Mouse (Mus musculus) heart, adult 2 months (tissue): ENCODE data around the gene Thoc5.

Source experiments
- CTCF ChIP-seq: fragments of 200-600 bp; IDR thresholded peaks from 2 replicates; pipeline ENCODE4 v1.8.1; 2022; ENCODE audit warnings: antibody characterized with exemption, mild to moderate bottlenecking, moderate library complexity
- EP300 ChIP-seq: fragments of 200-500 bp; IDR thresholded peaks from 2 replicates; pipeline ENCODE4 v1.6.1; 2011; ENCODE audit warnings: low read depth, low read length, control low read depth; ENCODE audit not compliant: insufficient read depth

- TF ChIP-seq CTCF (no peak), EP300 (no peak)
Measured at GRCm38 (mm10) chr11:4853021-4853420, 42.1 kb upstream of the Thoc5 start.
